Mouse (Mus musculus): ENCODE measurements around the gene Lsm3. TPM values are rescaled to one million over a fixed set of nuclear protein-coding genes. Genes with fewer than 3 reads are reported as not detected.
"Not testable (repeated sequence)": the region's sequence is repeated elsewhere in the genome, so short reads cannot be mapped to it uniquely, and the experiment has no call there.

The Lsm3 gene
- polyA plus RNA-seq (2014; fragmentation: Nextera tagmentation; extraction: Ambion mirVana) = 332 and 459 TPM in 2 replicates

- Histone ChIP-seq H3K27ac (ENCODE audit: low read depth, low read length) (peak within 1 kb of the TSS; percentile 82), H3K4me3 (ENCODE audit: low read length) (peak within 1 kb of the TSS; percentile 94), H3K36me3 (ENCODE audit: control insufficient read depth, insufficient read depth, low read length) (peaks cover 34% of the 10 kb centered on the region), H3K27me3 (ENCODE audit: control insufficient read depth, insufficient read depth, low read length) (no peaks in the 10 kb centered on the region), H3K9ac (ENCODE audit: low read depth, low read length) (peak within 1 kb of the TSS; percentile 91), H3K4me1 (ENCODE audit: control insufficient read depth, insufficient read depth, low read length) (peaks cover 18% of the 10 kb centered on the region), H3K9me3 (ENCODE audit: control insufficient read depth, low read length) (no peaks in the 10 kb centered on the region), H3K4me2 (replicated peaks; ENCODE audit: low read depth, low read length) (peak within 1 kb of the TSS; percentile 65)
- peak; percentile 99 for ATAC-seq (ENCODE audit: low FRiP score, low TSS enrichment)
- under 1% methylated on average over 80 of the region's 80 CpGs for WGBS
Measured at GRCm38 (mm10) chr6:91515545-91516449, at the start of gene Lsm3, which contains the start of gene Xpc. Lsm3 (plus strand) TSS chr6:91515928. Xpc (minus strand) TSS chr6:91515888.

DNA sequence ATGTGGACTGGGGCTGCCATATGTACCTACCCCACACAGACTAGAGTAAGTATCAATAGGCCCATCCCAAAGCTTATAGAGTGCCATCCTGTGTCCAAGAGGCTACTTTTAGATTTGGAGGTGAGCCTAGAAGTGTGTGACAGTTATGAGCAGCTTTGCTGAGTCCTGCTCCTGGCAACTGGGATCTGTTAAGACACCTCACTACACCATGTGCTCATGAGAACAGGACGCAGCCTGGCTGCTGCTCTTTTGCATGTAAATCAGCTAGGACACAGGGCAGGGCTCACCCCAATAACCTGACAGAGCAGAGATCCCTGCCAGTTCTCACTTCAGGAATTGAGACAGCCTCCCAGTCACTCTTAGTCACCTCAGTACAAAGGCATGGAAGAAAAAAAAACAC lies 48.6 kb upstream of the Lsm3 start:
- Histone ChIP-seq H3K36me3 (ENCODE audit: control insufficient read depth, insufficient read depth, low read length) (peaks cover 56% of the 10 kb centered on the region), H3K9me3 (ENCODE audit: control insufficient read depth, low read length) (no peaks in the 10 kb centered on the region), H3K27me3 (ENCODE audit: control insufficient read depth, insufficient read depth, low read length) (no peaks in the 10 kb centered on the region), H3K9ac (ENCODE audit: low read depth, low read length) (no peak overlapping the region), H3K27ac (ENCODE audit: low read depth, low read length) (no peak overlapping the region), H3K4me2 (replicated peaks; ENCODE audit: low read depth, low read length) (no peak overlapping the region), H3K4me3 (ENCODE audit: low read length) (no peak overlapping the region), H3K4me1 (ENCODE audit: control insufficient read depth, insufficient read depth, low read length) (peaks cover under 1% of the 10 kb centered on the region; the same call in 1 of the 2 replicates)
- ATAC-seq (ENCODE audit: low FRiP score, low TSS enrichment) = no peak
- 89% methylated on average over 1 of the region's 1 CpGs for WGBS

- Histone ChIP-seq H3K27ac (ENCODE audit: low read depth, low read length) (no peak overlapping the region), H3K4me1 (ENCODE audit: control insufficient read depth, insufficient read depth, low read length) (peaks cover 13% of the 10 kb centered on the region), H3K9me3 (ENCODE audit: control insufficient read depth, low read length) (no peaks in the 10 kb centered on the region), H3K27me3 (ENCODE audit: control insufficient read depth, insufficient read depth, low read length) (no peaks in the 10 kb centered on the region), H3K4me3 (ENCODE audit: low read length) (no peak overlapping the region), H3K4me2 (replicated peaks; ENCODE audit: low read depth, low read length) (no peak overlapping the region), H3K36me3 (ENCODE audit: control insufficient read depth, insufficient read depth, low read length) (peaks cover 25% of the 10 kb centered on the region), H3K9ac (ENCODE audit: low read depth, low read length) (no peak overlapping the region)
- whole genome bisulfite sequencing = 87% methylated on average over 2 of the region's 2 CpGs
- ATAC-seq (ENCODE audit: low FRiP score, low TSS enrichment) = no peak
Measured at GRCm38 (mm10) chr6:91470712-91471111, 45.0 kb upstream of the Lsm3 start.

DNA sequence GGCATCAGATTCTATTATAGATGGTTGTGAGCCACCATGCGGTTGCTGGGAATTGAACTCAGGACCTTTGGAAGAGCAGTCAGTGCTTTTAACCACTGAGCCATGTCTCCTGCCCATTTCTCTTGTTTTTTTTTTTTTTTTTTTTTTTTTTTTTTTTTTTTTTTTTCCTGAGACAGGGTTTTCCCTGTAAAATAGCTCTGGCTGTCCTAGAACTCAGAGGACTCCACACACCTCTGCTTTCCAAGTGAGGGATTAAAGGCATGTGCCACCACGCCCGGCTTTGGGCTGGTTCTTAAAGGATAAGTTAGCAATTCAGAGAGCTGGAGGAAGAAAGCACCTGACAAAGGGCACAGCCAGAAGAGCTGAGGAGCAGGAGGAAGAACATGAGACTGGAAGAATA lies 44.3 kb upstream of the Lsm3 start:
- not testable (repeated sequence) for H3K27me3 ChIP-seq (ENCODE audit: control insufficient read depth, insufficient read depth, low read length); H3K4me3 ChIP-seq (ENCODE audit: low read length); H3K27ac ChIP-seq (ENCODE audit: low read depth, low read length); H3K9me3 ChIP-seq (ENCODE audit: control insufficient read depth, low read length); ATAC-seq (ENCODE audit: low FRiP score, low TSS enrichment); H3K9ac ChIP-seq (ENCODE audit: low read depth, low read length); H3K4me2 ChIP-seq (replicated peaks; ENCODE audit: low read depth, low read length)
- H3K4me1 ChIP-seq (ENCODE audit: control insufficient read depth, insufficient read depth, low read length) = peaks cover 13% of the 10 kb centered on the region
- WGBS = 95% methylated on average over 3 of the region's 3 CpGs
- H3K36me3 ChIP-seq (ENCODE audit: control insufficient read depth, insufficient read depth, low read length) = peaks cover 18% of the 10 kb centered on the region

GRCm38 (mm10) chr6:91472319-91472718 lies 43.4 kb upstream of the Lsm3 start:
- Histone ChIP-seq H3K4me1 (ENCODE audit: control insufficient read depth, insufficient read depth, low read length) (peaks cover 13% of the 10 kb centered on the region), H3K27ac (ENCODE audit: low read depth, low read length) (no peak overlapping the region), H3K9me3 (ENCODE audit: control insufficient read depth, low read length) (no peaks in the 10 kb centered on the region), H3K4me2 (replicated peaks; ENCODE audit: low read depth, low read length) (peak overlapping the region; percentile 69), H3K36me3 (ENCODE audit: control insufficient read depth, insufficient read depth, low read length) (peaks cover 13% of the 10 kb centered on the region; the same call in 1 of the 2 replicates), H3K9ac (ENCODE audit: low read depth, low read length) (peak overlapping the region; percentile 80), H3K27me3 (ENCODE audit: control insufficient read depth, insufficient read depth, low read length) (no peaks in the 10 kb centered on the region), H3K4me3 (ENCODE audit: low read length) (peak overlapping the region; percentile 86)
- ATAC-seq (ENCODE audit: low FRiP score, low TSS enrichment) = no peak
- 27% methylated on average over 6 of the region's 6 CpGs for WGBS

DNA sequence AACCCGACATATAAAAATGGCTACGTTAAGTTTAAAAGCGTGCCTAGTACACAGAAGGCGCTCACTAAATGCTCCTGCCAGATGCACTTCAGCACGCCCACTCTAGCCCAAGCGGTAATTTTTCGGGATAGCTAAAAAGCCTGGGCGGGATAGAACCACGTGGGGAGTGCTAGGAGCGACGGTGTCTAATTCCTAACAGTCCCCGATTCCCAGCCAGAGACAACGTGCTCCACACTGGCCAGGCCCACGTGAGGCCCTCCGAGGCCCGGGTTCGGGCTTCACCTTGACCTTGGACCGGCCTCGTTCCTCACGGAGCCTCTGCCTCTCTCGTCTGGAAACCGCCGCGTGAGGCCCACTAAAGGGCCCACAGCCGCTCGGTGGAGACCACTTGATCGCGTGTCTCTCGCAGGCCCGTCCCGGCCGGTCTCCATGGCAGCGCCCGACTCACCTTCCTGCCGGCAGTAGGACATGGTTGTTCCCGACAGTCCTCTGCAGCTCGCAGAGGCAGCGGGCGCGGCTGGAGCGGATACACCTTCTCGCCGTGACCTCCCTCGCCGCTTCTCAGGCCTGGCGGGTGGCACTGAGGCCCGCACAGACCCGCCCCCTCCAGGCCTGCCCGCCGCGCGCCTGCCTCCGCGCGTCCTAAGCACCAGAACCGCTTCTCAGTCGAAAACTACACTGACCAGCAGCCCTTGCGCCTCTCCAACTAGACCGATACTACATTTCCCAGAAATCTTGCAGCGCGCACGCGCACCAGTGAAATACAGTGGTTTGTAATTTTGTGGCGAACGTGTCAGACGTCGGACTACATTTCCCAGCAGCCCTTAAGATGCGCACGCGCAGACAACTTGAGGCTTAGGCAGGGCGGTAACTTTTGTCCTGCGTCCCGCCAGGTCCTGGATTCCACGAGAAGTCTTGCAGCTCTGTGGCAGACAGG lies 42.6 kb upstream of the Lsm3 start, which contains the start of the genes Chchd4 and Tmem43:
Gene Chchd4 (minus strand): TSS at position 679 of the 937 bp plus-strand sequence.
Gene Tmem43 (plus strand): TSS at position 836 of the 937 bp plus-strand sequence.
- Histone ChIP-seq H3K9ac (ENCODE audit: low read depth, low read length) (peak within 1 kb of the TSS; percentile 80), H3K4me1 (ENCODE audit: control insufficient read depth, insufficient read depth, low read length) (peaks cover 13% of the 10 kb centered on the region), H3K36me3 (ENCODE audit: control insufficient read depth, insufficient read depth, low read length) (peaks cover 15% of the 10 kb centered on the region; the same call in 1 of the 2 replicates), H3K9me3 (ENCODE audit: control insufficient read depth, low read length) (no peaks in the 10 kb centered on the region), H3K4me2 (replicated peaks; ENCODE audit: low read depth, low read length) (peak within 1 kb of the TSS; percentile 78), H3K4me3 (ENCODE audit: low read length) (peak within 1 kb of the TSS; percentile 86), H3K27me3 (ENCODE audit: control insufficient read depth, insufficient read depth, low read length) (no peaks in the 10 kb centered on the region), H3K27ac (ENCODE audit: low read depth, low read length) (peak within 1 kb of the TSS; percentile 63)
- WGBS = under 1% methylated on average over 74 of the region's 74 CpGs
- ATAC-seq (ENCODE audit: low FRiP score, low TSS enrichment) = peak; percentile 97

- Histone ChIP-seq H3K9me3 (ENCODE audit: control insufficient read depth, low read length) (no peaks in the 10 kb centered on the region), H3K4me2 (replicated peaks; ENCODE audit: low read depth, low read length) (peak overlapping the region; percentile 78), H3K27me3 (ENCODE audit: control insufficient read depth, insufficient read depth, low read length) (no peaks in the 10 kb centered on the region), H3K27ac (ENCODE audit: low read depth, low read length) (peak overlapping the region; percentile 63), H3K36me3 (ENCODE audit: control insufficient read depth, insufficient read depth, low read length) (peaks cover 23% of the 10 kb centered on the region), H3K4me1 (ENCODE audit: control insufficient read depth, insufficient read depth, low read length) (peaks cover 13% of the 10 kb centered on the region), H3K9ac (ENCODE audit: low read depth, low read length) (peak overlapping the region; percentile 74), H3K4me3 (ENCODE audit: low read length) (peak overlapping the region; percentile 86)
- under 1% methylated on average over 27 of the region's 27 CpGs for WGBS
- ATAC-seq (ENCODE audit: low FRiP score, low TSS enrichment) = peak; percentile 33; the same call in 1 of the 2 replicates
Measured at GRCm38 (mm10) chr6:91473805-91474440, 41.8 kb upstream of the Lsm3 start.

DNA sequence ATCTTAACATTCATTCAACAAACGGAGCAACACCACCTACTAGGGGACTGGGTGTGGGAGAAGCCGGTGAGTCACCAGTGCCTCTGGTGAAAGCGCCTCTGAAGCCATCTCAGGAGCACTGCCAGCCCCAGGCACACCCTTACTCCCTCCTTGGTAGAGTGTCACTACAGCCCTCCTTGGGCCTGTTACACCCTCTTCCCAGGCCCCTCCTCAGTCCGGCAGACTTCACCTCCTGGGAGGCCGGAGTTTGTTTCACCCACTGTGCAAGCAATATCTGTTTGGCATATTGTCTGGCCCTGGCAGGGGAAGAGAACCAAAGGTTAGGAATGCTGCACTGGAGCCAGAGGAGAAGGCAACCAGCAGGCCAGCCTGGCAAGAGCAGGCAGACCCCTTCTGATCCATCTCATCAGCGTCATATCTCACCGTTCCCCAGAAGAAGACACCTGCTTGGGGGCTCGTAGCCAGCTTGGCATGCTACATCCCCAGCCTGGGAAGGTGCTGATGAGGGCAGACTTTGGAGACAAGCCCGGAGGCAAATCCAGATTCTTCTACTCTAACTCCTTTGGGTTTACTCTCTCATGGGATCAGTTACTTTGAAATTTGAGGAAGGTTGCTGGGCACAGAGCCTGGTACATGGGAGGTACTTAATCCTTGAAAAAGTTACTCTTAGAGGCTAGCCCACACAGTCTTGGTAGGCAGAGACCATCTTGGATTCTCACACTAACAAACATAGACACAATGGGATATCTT lies 41.1 kb upstream of the Lsm3 start:
- H3K9ac ChIP-seq (ENCODE audit: low read depth, low read length) = peak overlapping the region; percentile 74
- H3K36me3 ChIP-seq (ENCODE audit: control insufficient read depth, insufficient read depth, low read length) = peaks cover 30% of the 10 kb centered on the region
- no peaks in the 10 kb centered on the region for H3K9me3 ChIP-seq (ENCODE audit: control insufficient read depth, low read length)
- H3K27me3 ChIP-seq (ENCODE audit: control insufficient read depth, insufficient read depth, low read length) = no peaks in the 10 kb centered on the region
- peak overlapping the region; percentile 78 for H3K4me2 ChIP-seq (replicated peaks; ENCODE audit: low read depth, low read length)
- peak overlapping the region; percentile 86 for H3K4me3 ChIP-seq (ENCODE audit: low read length)
- H3K27ac ChIP-seq (ENCODE audit: low read depth, low read length) = no peak overlapping the region
- 54% methylated on average over 9 of the region's 9 CpGs for WGBS
- H3K4me1 ChIP-seq (ENCODE audit: control insufficient read depth, insufficient read depth, low read length) = peaks cover 13% of the 10 kb centered on the region
- no peak for ATAC-seq (ENCODE audit: low FRiP score, low TSS enrichment)

Data from kidney, embryonic 14.5 days (tissue).